Mouse (Mus musculus) embryo, embryonic 10.5 days (tissue): Measurements from ENCODE around the gene Mipol1.
A peak's percentile ranks its signal among the peaks of the same experiment; 100 is the strongest.
"Not testable (repeated sequence)": the region's sequence is repeated elsewhere in the genome, so short reads cannot be mapped to it uniquely, and the experiment has no call there.

Experiments
- DNase-seq: peaks from one replicate; pipeline ENCODE4 v3.0.0-alpha.2; 2015; ENCODE audit warnings: low spot score

Mipol1 gene

GRCm38 (mm10) chr12:57230192-57230706 lies at the start of gene Mipol1, which contains the start of gene Prps1l3:
Gene Mipol1, plus strand, starts transcription at chr12:57230427.
Gene Prps1l3, plus strand, starts transcription at chr12:57230412.
- peak; percentile 94 for DNase-seq

GRCm38 (mm10) chr12:57184401-57185147 lies 45.7 kb upstream of the Mipol1 start:
- DNase-seq: no peak

- peak; percentile 71 for DNase-seq
Observed at GRCm38 (mm10) chr12:57185475-57185874, 44.8 kb upstream of the Mipol1 start.

GRCm38 (mm10) chr12:57186126-57186525 lies 44.1 kb upstream of the Mipol1 start:
- DNase-seq: no peak

- DNase-seq: no peak
Observed at GRCm38 (mm10) chr12:57187032-57187431, 43.2 kb upstream of the Mipol1 start.

- peak; percentile 60 for DNase-seq
Observed at GRCm38 (mm10) chr12:57194609-57195008, 35.6 kb upstream of the Mipol1 start.

GRCm38 (mm10) chr12:57196286-57196607 lies 34.0 kb upstream of the Mipol1 start:
- DNase-seq: no peak

GRCm38 (mm10) chr12:57196608-57197362 lies 33.4 kb upstream of the Mipol1 start:
- peak; percentile 75 for DNase-seq

GRCm38 (mm10) chr12:57197363-57198026 lies 32.7 kb upstream of the Mipol1 start, which contains the start of gene Slc25a21:
Gene Slc25a21, minus strand, starts transcription at chr12:57197472.
- peak; percentile 18 for DNase-seq

GRCm38 (mm10) chr12:57198269-57198668 lies 32.0 kb upstream of the Mipol1 start:
- DNase-seq: no peak

- DNase-seq: no peak
Observed at GRCm38 (mm10) chr12:57199427-57199826, 30.8 kb upstream of the Mipol1 start.

- DNase-seq: no peak
Observed at GRCm38 (mm10) chr12:57201901-57202300, 28.3 kb upstream of the Mipol1 start.

- no peak for DNase-seq
Observed at GRCm38 (mm10) chr12:57204276-57204851, 25.9 kb upstream of the Mipol1 start.

GRCm38 (mm10) chr12:57211353-57212311 lies 18.6 kb upstream of the Mipol1 start:
- peak; percentile 74 for DNase-seq

- not testable (repeated sequence) for DNase-seq
Observed at GRCm38 (mm10) chr12:57212463-57212862, 17.8 kb upstream of the Mipol1 start.

GRCm38 (mm10) chr12:57226411-57226810 lies 3.8 kb upstream of the Mipol1 start:
- DNase-seq: no peak

- DNase-seq: no peak
Observed at GRCm38 (mm10) chr12:57227776-57228175, 2.5 kb upstream of the Mipol1 start.

- no peak for DNase-seq
Observed at GRCm38 (mm10) chr12:57229703-57230102, 524 bp upstream of the Mipol1 start.

- peak; percentile 52 for DNase-seq
Observed at GRCm38 (mm10) chr12:57231085-57231875, 1.1 kb downstream of the Mipol1 start.

- no peak for DNase-seq
Observed at GRCm38 (mm10) chr12:57233386-57233785, 3.2 kb downstream of the Mipol1 start.
